Mouse (Mus musculus) C2C12 (cell line): ENCODE measurements around the gene Dlgap1. TPM values are rescaled to one million over a fixed set of nuclear protein-coding genes. Genes with fewer than 3 reads are reported as not detected.
"Not testable (repeated sequence)": the region's sequence is repeated elsewhere in the genome, so short reads cannot be mapped to it uniquely, and the experiment has no call there.

Source experiments
- H3K27me3 ChIP-seq: one replicate; pipeline ENCODE4 v1.6.1; 2011; ENCODE audit not compliant: control insufficient read depth, insufficient read depth, insufficient read length
- H3K36me3 ChIP-seq: one replicate; pipeline ENCODE4 v1.6.1; 2011; ENCODE audit not compliant: control insufficient read depth, insufficient read depth
- H3K4me3 ChIP-seq: one replicate; pipeline ENCODE4 v1.5.1; 2011; ENCODE audit warnings: mild to moderate bottlenecking, control low read depth; ENCODE audit not compliant: poor library complexity, insufficient read depth, severe bottlenecking
- H3K79me2 ChIP-seq: one replicate; pipeline ENCODE4 v1.6.1; 2011; ENCODE audit not compliant: control insufficient read depth, insufficient read depth
- H3K79me3 ChIP-seq: one replicate; pipeline ENCODE4 v1.6.1; 2011; ENCODE audit warnings: low read depth, control low read depth
- H3ac ChIP-seq: one replicate; pipeline ENCODE3; 2011; ENCODE audit warnings: low read depth; ENCODE audit not compliant: control insufficient read depth, insufficient read length
- CEBPB ChIP-seq: IDR thresholded peaks from one replicate; pipeline ENCODE4 v1.6.1; 2011; ENCODE audit warnings: low read depth, mild to moderate bottlenecking, control low read depth, moderate library complexity
- CTCF ChIP-seq: IDR thresholded peaks from one replicate; pipeline ENCODE4 v1.5.1; 2011; ENCODE audit not compliant: control insufficient read depth, insufficient read depth, insufficient read length
- FOSL1 ChIP-seq: IDR thresholded peaks from one replicate; pipeline ENCODE4 v1.8.0; 2011; ENCODE audit warnings: mild to moderate bottlenecking, low read length; ENCODE audit not compliant: poor library complexity, insufficient read depth, severe bottlenecking
- MAX ChIP-seq: IDR thresholded peaks from one replicate; pipeline ENCODE4 v1.6.1; 2011; ENCODE audit warnings: mild to moderate bottlenecking, control low read depth
- MYOD1 ChIP-seq: IDR thresholded peaks from one replicate; pipeline ENCODE4 v1.6.1; 2011; ENCODE audit warnings: low read depth; ENCODE audit not compliant: control insufficient read depth, insufficient read length
- MYOG ChIP-seq: IDR thresholded peaks from one replicate; pipeline ENCODE4 v1.6.1; 2011; ENCODE audit not compliant: control insufficient read depth, insufficient read length; ENCODE audit errors: extremely low read depth
- USF1 ChIP-seq: IDR thresholded peaks from one replicate; pipeline ENCODE4 v1.6.1; 2011; ENCODE audit warnings: low read depth, mild to moderate bottlenecking, control low read depth, moderate library complexity
- polyA plus RNA-seq: library from polyadenylated mRNA; unstranded; fragments of >200 nt; fragmentation: generic; extraction: Trizol; gene quantifications from one replicate; pipeline ENCODE4 v1.2.1, GENCODE M21; 2012; ENCODE audit warnings: missing spikeins

The Dlgap1 gene
- polyA plus RNA-seq, 1 experiment: 0.22 TPM

DNA sequence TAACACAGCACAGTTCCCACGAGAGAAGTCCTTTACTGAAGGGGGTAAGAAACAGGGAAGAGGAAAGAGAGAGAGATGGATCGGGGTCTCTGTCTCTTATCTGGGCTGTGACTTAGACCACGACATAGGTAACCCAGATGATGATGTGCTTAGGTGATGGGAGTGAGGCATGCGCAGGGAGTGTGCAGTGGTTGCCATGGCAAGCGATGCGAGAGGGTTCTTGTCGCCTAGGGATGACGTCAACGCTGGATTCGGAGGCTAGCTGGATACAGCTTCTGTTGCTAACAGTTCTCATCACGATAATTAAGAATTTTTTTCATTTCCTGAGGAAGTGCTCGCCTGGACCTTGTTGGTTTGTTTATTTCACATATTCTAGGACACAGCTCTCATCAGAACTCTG, 857.4 kb downstream of the Dlgap1 start:
- H3K4me3 ChIP-seq: no peak overlapping the region
- TF ChIP-seq MAX (no peak), USF1 (no peak), MYOD1 (no peak), MYOG (no peak), FOSL1 (no peak), CEBPB (no peak), CTCF (no peak)
- no peaks in the 10 kb centered on the region for H3K36me3 ChIP-seq
- no peaks in the 10 kb centered on the region for H3K79me2 ChIP-seq
- H3K79me3 ChIP-seq: no peaks in the 10 kb centered on the region
- no peak overlapping the region for H3ac ChIP-seq
- no peaks in the 10 kb centered on the region for H3K27me3 ChIP-seq

- H3K79me3 ChIP-seq, H3K4me3 ChIP-seq, H3K27me3 ChIP-seq, H3K79me2 ChIP-seq, H3K36me3 ChIP-seq, H3ac ChIP-seq: not testable (repeated sequence)
These were observed 858.7 kb downstream of the Dlgap1 start for GRCm38 (mm10) chr17:70827463-70828179.

- no peak for TF ChIP-seq MYOG
- no peak for TF ChIP-seq CTCF
- TF ChIP-seq CEBPB: no peak
- TF ChIP-seq MAX: no peak
- no peak for TF ChIP-seq FOSL1
- no peak for TF ChIP-seq USF1
- no peak for TF ChIP-seq MYOD1
- no peaks in the 10 kb centered on the region for H3K79me2 ChIP-seq
- H3ac ChIP-seq: no peak overlapping the region
- no peaks in the 10 kb centered on the region for H3K27me3 ChIP-seq
- no peak overlapping the region for H3K4me3 ChIP-seq
- no peaks in the 10 kb centered on the region for H3K36me3 ChIP-seq
- no peaks in the 10 kb centered on the region for H3K79me3 ChIP-seq
These were observed 859.3 kb downstream of the Dlgap1 start for GRCm38 (mm10) chr17:70828180-70828528.

DNA sequence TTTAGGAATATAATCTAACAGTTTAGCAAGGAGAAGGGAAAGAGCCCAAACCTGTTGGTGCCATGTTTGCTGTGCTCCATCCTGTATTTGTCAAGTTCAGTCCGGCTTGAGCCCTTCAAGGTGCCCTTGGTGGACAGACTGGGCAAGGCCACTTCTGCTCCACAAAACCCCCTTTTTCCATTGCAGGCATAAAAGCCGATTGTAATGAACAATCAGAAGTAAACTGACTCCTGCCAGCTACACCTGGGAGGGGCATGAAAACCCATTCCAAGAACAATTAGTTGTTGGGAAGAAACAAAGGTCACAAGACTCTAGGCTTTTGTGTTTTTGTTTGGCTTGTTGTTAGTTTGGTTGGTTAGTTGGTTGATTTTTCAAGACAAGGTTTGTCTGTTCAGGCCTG, 859.7 kb downstream of the Dlgap1 start:
- H3ac ChIP-seq: no peak overlapping the region
- no peak for TF ChIP-seq CEBPB
- no peak for TF ChIP-seq MYOG
- TF ChIP-seq CTCF: no peak
- no peak for TF ChIP-seq USF1
- TF ChIP-seq FOSL1: no peak
- no peak for TF ChIP-seq MAX
- TF ChIP-seq MYOD1: no peak
- H3K36me3 ChIP-seq: no peaks in the 10 kb centered on the region

DNA sequence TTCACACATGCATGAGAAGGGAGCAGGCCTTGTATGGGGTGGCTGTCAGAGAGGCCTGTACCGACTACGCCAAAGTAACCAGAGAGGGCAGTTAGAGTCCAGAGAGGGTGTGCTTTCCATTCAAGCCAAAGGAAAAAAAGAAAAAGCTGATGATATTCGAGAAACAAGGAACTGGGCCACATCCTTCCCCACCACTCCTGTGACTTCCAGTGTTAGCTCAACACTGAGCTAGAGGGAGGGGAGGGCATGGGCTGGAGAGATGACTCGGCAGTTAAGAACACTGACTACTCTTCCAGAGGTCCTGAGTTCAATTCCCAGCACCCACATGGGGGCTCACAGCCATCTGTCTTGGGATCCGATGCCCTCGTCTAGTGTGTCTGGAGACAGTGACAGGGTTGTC, 860.3 kb downstream of the Dlgap1 start:
- H3ac ChIP-seq: no peak overlapping the region
- TF ChIP-seq CTCF (no peak), FOSL1 (no peak), CEBPB (no peak), USF1 (no peak), MYOG (no peak), MYOD1 (no peak), MAX (no peak)
- H3K27me3 ChIP-seq: no peaks in the 10 kb centered on the region
- no peaks in the 10 kb centered on the region for H3K79me2 ChIP-seq
- H3K79me3 ChIP-seq: no peaks in the 10 kb centered on the region
- no peak overlapping the region for H3K4me3 ChIP-seq
- H3K36me3 ChIP-seq: no peaks in the 10 kb centered on the region

More for the DNA sequence above, 859.7 kb downstream of the Dlgap1 start:
- no peak overlapping the region for H3K4me3 ChIP-seq
- H3K79me2 ChIP-seq: no peaks in the 10 kb centered on the region
- no peaks in the 10 kb centered on the region for H3K79me3 ChIP-seq
- H3K27me3 ChIP-seq: no peaks in the 10 kb centered on the region

DNA sequence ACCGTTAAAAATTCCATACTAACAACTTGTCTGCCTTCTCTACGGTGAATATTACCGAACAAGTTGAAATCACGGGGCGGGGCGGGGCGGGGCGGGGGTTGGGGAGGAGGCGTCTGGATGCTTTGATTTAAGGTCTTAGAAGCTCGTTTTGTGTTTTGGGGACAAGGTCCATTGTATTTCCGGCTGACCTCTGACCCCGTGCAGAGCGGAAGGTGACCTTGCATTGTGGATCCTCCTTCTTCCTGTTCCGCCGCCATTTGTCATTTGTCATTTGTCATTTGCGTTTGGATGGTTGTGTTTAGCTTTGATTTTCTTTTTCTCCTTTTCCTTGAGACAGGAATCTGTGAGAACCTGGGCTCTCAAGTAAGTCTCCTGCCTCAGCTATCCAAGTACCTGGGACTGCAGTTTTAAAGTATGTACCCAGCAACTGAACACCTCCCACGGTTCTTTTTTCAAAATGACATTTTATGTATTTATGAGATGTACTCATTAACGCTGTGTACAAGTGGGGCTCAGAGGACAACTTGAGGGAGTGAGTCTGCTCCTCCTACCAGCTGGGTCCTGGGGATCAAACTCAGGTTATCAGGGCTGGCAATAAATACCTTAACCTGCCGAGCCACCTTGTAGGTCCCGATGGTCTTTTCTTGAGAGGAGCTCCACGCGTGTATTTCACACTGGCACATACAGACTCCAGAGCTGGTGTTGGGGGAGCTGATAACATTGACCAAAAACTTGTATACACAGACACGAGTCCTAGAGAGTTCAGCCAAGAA, 861.3 kb downstream of the Dlgap1 start:
- Histone ChIP-seq H3K27me3 (no peaks in the 10 kb centered on the region), H3K36me3 (no peaks in the 10 kb centered on the region), H3K4me3 (no peak overlapping the region), H3ac (no peak overlapping the region), H3K79me3 (no peaks in the 10 kb centered on the region), H3K79me2 (no peaks in the 10 kb centered on the region)
- no peak for TF ChIP-seq FOSL1
- TF ChIP-seq MAX: no peak
- no peak for TF ChIP-seq USF1
- TF ChIP-seq MYOG: no peak
- no peak for TF ChIP-seq CEBPB
- no peak for TF ChIP-seq MYOD1
- no peak for TF ChIP-seq CTCF
